Mouse (Mus musculus) heart, postnatal 0 days (tissue): ENCODE data around the gene Tmigd1.

Experiments used
- CTCF ChIP-seq: IDR thresholded peaks from 2 replicates; pipeline ENCODE4 v1.5.1; 2016; ENCODE audit warnings: antibody characterized with exemption, control low read depth, low read depth
- EP300 ChIP-seq: IDR thresholded peaks from 2 replicates; pipeline ENCODE4 v1.6.1; 2016; ENCODE audit warnings: antibody characterized with exemption, low read depth

GRCm38 (mm10) chr11:76891171-76891570 lies 10.8 kb upstream of the Tmigd1 start:
- TF ChIP-seq CTCF = no peak
- TF ChIP-seq EP300 = no peak
